Mouse (Mus musculus): Measurements from ENCODE around the gene Rapgef4.

The Rapgef4 gene

DNA sequence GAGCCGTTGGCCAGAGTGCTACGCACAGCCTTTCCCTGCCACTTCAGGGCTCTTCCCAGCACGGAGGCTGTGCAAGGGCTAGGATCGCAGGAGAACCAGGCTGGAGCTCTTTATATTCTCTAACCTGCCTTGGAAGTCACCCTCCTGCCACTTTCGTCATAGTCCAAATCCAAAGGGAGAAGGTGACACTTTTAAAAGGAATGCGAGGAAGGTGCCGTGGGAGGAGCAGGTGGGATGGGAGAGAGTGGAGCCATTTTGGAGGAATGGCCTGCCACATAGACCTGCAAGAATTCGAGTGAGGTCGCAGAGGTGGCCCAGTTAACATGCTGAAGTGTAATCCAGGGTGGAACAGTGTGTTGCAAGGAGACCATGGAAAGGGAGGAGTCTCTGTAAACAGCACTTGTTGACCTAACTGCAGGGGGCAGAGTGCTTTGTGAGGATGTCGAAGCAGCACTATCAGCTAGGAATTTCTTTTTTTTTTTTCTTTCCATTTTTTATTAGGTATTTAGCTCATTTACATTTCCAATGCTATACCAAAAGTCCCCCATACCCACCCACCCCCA lies 94.0 kb downstream of the Rapgef4 start:
- no peak for DNase-seq (ENCODE audit: low spot score)

DNA sequence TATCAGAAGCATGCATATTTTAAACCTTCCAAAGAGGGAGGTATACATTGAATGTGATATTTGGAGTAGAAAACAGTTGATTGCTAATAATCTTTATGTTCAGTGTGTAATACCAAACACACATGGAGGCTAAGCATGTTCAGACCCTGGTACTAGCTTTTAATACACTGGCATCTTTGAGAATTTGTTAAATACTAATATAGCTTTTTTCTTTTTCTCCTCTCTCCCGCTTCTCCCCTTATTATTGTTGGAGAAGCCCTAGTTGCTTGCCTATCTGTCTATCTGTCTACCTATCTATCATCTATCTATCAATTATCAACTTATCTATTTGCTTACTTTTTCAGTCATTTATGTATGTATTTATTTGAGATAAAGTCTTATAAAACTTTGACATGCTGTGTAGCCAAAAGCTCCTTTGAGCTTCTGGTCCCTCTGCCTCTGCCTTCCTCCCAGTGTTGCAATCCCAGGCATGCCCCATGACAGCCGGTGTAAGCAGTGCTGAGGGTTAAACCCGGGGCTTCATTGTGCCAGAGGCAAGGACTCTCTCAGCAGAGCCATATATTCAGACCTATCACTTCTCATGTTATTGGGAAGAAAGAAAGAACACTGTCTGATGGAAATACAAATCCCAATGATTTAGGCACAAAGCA lies 96.6 kb downstream of the Rapgef4 start:
- no peak for DNase-seq (ENCODE audit: low spot score)

DNA sequence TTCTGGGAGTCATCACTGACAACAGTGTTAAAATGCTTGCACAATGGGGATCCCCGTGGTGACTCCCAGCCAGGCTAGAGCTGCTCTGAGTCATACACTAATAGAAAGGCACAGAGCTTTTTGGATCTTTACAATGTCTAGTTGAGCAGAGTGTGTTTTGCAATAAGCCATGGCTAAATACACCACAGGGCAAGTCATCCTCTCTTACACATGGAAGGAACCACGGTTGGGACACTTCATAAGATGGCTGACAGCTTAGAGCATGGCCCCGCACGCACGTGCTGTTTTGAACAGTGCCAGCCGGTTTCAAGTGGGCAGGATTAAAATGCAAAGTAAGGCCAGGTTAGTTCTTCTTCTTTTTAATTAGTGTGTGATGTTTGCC lies 97.1 kb downstream of the Rapgef4 start:
- DNase-seq (ENCODE audit: low spot score): peak; percentile 22

DNA sequence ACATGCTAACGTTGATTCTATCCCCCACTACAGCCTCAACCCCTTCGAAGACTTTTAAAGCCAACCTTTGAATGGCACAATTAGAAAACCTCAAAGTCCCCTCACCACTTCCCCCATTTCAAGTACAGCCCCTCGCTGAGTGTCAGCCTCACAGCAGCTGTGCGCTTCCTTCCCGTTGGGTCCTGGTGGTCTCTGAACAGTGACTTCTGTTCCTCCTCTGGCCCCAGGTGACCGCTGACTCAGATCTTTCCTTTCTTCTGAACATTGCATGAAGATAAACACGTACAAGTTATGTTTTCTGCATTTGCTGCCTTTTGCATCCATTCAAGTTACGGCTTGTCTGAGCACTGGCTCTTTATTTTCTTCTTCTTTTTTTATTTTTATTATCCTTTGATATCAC lies 98.1 kb downstream of the Rapgef4 start:
- no peak for DNase-seq (ENCODE audit: low spot score)

DNA sequence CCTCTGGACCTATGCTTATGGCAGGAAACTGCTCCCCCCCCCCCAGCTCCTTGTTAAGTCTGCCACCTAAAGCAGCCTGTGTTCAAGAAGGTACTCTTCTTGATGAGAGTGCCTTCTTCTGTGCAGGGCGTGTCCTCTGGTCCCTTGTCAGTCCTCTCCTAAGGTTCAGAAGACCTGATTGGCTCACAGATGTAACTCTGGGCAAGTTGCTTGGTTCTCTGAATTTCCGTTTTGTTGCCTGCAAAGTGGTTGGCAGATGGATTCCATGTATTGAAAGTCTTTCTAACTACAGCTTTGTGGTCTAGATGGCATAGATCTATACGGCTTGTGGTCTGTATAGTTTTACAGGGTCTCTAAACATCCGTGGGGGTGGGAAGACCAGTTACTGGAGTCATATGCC lies 101.8 kb downstream of the Rapgef4 start:
- no peak for DNase-seq (ENCODE audit: low spot score)

DNA sequence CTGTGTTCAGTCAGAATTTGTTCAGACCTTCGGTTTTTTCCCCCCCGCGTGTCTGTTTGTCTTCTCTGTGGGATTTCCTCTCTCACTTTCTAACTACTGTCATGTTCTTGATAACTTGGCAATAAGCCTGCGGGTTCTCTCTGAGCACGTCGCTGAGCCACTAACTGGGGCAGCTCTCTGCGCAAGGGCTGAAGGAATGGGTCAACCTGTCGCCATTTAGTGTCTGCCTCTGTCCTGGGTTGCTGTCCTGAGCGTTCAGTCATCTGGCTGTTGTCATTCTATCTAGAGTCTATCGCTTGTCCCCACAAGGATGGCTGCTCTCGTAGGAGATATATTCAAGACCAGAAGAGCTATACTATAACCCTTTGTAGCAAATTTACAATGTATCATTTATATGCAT lies 107.8 kb downstream of the Rapgef4 start:
- no peak for DNase-seq (ENCODE audit: low spot score)

DNA sequence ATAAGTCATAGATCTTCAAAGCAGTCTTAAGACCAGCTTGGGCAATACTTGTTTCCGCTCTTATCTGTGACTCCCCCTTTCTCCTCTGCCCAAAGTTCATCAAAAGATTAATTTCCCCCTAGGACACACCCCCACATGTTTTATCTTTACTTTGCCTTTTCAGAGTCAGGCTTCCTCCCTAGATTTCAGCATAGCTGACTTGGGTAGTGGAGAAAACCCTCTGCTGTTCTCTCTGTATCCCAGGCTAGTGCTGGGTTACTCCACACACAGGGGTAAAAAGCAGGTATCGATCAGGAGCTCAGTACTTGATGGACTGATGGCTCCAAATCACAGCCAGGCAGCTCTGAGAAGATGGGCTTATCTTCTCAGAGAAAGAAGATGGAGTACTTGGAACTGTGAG lies 109.0 kb downstream of the Rapgef4 start:
- no peak for DNase-seq (ENCODE audit: low spot score)

DNA sequence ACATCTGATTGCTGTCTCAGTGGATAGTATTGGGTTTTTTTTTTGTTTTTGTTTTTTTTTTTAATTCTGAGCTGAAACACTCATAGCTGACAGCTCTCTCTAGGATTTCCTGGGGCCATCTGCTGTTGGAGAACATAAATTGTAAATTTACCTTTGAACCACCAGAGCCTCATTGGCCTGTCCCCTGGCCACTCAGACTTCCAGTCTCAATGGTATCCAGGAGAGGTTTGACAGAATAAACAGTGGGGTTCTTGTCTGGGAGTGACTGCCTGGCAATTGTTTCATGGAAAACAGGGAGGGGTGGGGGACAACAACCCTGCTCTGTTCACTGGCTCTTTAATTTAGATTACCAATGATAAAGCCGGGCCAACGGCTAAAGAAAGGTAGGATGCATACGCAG lies 111.0 kb downstream of the Rapgef4 start:
- no peak for DNase-seq (ENCODE audit: low spot score)

DNA sequence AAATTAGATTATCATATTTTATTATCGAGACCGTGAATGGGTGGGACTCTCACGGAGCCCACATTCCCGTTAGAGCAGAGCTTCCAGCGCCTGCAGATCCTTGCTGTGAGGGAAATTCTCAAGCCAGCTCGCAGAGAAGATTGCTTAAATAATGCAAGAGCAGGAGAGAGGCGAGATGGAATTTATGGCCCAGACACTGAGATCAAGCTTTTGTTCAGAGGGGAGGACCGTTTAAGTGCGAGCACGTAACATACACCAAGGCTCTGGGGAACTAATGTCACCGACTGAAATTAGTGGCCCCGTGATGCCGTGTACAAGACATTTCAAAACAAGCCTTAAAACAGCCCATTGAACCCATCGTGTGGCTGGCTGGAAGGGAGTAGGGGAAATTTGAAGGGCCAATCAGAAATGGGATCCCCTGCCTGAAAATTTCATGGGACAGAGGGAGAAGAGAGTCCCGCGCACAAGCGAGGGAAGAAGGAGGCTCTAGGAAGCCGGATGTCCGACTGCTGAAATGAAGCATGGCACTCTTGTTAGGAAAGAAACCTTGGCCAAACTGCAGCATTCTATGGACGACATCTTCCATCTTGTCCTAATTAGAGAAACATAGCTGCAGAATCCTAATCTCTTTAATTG lies 112.5 kb downstream of the Rapgef4 start:
- no peak for DNase-seq (ENCODE audit: low spot score)

DNA sequence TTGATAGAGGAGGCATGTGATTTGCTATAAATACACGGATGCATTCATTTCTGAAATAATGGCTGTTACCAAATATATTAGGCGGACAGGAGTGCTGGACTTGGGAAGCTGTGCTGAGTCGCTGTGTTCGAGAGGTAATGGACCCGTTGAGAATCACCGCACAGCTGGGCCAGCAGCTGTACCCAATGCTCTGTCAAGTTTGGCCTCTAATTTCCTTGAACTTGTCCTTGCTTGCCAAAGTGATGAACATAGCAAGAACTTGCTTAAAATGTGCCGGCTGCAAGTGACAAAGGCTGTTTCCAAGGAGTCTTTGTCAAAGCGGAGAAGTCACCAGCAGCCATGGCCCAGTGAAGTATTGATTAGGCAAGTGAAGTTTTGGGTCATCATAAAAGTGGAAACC lies 113.0 kb downstream of the Rapgef4 start:
- no peak for DNase-seq (ENCODE audit: low spot score)

DNA sequence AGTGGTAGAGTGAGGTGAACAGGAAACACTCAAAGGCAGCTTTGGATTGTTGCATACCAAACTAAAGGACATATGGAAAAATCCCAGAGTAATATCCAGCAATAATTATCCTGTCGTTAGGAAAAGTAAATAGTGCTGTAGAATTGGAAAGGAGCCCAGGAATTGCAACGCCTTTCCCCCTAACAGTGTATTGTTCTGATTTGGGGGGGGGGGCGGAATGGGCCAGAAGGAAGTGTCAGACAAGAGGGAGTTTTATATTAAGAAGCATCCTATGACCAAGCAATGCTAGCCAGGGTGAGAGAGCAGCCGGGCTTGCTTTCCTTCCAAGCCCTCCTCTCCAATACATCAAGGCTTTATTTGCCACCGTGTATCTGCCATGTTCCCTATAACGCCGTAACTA lies 113.4 kb downstream of the Rapgef4 start:
- DNase-seq (ENCODE audit: low spot score): no peak

DNA sequence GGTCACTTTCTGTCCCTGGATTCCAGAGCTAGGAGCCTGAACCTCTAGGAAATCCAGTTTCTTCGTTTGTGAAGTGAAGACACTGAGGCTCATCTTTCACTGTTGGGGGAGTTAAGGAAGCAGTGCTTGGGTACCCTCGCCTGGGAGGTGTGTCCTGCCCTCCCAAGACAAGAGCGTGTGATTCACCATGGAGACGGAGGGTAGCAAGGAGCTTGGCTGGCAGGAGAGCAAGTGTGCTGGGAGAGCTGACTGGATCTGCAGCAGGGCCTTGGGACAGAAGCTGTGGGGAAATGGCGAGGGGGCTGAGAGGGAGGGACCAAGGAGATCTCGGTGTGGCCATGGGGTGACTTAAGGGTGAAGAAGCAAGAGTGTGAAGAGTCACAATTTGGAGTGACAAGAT lies 114.0 kb downstream of the Rapgef4 start:
- no peak for DNase-seq (ENCODE audit: low spot score)

DNA sequence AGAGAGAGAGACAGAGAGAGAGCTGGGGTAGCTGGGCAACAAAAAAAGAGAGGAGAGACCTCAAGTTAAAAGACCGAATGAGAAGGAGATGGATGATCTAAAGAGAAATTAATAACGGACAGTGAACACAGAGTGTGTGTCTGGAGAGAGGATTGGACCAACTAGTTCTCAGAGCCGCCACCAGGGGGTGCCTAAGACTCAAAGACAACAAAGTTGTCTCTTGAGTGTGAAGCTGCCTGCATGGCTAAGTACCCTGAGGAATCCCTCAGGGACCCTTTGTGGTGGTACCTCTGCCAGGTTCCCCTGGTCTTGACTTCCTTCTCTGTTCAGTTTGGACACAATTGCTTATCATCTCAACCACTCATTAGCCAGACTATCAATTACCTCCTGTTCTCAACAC lies 115.3 kb downstream of the Rapgef4 start:
- DNase-seq (ENCODE audit: low spot score): peak; percentile 79

DNA sequence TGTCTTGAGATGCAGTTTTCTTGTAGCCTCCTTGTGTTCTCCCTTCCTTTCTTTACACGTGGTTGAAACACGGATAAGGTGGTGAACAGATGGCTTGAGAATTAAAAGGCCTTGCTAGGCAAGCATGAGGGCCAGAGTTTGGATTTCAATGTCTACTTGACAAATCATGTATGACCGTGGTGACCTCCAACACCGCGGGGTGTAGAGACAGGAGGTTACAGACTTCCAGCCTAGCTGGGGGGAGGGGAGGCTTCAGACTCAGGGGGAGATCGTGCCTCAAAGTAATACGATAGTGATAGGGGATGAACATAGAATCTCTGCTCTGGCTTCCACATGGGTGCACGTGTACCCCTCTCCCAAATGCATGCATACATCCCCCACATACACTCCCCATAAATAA lies 117.3 kb downstream of the Rapgef4 start:
- DNase-seq (ENCODE audit: low spot score): no peak

DNA sequence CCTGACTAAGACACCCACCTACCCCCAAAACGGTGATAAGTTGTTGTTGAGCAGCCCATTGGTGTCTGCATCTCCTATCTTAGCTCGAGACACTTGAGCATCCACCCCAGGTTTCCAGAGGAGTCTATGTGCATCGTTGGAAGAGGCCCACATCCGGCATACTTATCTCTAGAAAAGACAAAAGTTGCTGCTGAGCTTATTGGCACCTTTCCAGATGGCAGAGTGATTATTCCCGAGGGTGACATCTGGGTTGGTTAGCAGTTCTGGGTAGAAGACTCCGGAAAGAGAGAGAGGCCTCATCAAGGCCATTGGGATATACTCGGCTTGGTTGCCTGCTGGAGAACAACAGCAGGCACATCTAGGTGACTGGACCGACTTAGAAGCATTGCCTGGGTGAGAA lies 123.6 kb downstream of the Rapgef4 start:
- DNase-seq (ENCODE audit: low spot score): no peak

DNA sequence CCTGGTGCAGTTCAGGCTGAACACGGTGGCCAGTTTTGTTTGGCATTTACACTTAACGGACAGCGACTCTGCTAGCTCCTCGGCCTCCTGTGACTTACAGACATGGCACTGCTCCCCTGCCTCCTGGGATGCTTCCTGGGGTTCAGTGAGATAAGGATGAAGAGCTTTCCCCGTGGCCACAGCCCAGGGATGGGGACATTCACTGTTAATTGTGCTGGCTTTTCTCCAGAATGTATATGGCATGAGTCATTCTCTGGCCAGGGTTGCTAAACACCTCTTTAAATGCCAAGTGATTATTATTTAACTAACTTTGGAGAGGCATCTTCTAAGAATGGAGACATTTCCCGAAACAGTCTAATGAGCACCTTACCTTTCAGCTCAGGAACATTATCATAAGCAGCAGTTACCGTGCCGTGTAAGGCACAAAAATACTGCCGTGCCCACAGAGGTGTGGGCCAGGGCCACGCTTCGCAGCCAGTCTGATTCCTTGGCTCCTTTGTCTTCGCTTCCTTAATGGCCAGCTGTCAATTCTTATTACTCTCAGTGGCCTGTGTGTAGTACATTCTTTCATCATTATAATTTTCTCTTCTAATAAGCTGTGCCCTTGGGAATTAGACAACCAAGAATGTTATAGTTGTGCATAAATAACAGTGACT lies 126.6 kb downstream of the Rapgef4 start:
- no peak for DNase-seq (ENCODE audit: low spot score)

DNA sequence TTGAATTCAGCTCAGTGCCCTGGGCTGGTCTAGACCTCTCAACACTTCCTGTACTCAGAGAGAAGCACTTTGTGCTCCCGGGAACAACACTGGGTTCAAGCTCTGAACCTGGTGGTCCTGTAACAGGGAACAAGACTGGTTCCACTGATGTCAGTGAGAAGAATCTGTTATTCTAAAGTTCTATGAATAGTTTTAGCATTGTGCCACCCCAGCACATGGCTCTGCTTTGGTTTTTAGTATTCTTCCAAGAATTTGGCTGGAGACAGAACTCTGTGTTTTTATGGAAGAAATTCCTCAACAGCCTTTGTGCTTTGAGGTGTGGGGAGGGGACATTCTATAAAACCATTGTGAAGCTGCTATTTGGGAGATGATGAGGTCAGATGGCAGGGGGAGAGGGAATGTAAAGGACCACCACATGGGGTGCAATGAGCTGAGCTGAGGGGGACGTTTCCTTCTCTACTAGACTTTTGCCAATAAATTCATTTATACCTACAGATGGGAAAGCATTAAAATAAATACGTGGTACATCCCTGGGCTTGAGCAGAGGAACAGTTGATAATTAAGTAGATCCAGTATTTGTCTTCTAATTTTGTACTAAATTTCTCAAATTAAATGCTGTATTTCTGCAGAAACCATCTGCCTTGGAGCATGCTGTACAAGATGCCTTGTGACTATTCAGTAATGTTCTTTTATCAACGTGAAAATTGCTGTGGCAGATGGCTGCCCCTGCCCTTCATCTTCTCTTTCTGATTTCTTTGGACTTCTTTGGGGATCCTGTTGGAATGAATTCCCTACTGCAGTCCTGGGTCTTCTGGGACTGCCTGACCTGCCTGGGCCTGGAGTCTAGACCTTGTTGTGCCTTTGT lies 127.6 kb downstream of the Rapgef4 start:
- DNase-seq (ENCODE audit: low spot score): no peak

DNA sequence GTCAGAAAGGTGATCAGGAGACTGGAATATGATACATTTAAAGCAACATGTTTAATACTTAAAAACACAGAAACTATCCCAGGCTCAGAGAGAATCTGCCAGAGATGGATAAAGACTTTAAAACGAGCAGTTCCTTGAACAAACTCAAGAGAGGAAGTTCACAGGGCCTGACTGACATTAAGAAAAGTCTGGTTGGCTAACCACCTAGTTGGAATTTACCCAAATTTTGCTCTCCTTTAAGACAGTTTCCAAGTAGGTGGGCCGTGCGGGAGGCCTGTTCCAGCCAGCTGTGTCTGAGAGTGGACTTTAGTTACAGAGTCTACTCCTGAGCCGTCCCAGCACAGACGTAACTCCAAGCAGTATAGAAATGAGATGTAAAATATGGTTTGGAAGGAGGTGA lies 129.4 kb downstream of the Rapgef4 start:
- DNase-seq (ENCODE audit: low spot score): no peak

DNA sequence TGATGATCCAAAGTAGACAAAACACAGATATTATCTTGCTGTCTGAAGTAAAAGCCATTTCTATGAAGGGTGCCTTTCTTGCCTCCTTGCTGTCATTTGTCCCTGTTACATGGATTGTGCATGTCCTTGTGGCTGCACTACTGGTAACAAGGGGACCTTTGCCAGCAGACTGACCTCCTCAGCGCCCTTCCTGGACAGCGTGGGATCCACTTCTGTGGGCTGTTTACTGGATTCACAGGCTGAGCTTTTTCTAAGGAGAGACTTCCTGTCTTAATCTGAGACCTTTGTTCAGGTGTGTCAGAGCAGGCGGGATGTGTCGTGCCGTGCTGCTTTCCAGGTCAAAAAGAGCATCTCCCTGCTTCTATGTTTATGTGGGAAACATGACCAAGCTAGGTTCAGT lies 132.7 kb downstream of the Rapgef4 start:
- DNase-seq (ENCODE audit: low spot score): no peak

DNA sequence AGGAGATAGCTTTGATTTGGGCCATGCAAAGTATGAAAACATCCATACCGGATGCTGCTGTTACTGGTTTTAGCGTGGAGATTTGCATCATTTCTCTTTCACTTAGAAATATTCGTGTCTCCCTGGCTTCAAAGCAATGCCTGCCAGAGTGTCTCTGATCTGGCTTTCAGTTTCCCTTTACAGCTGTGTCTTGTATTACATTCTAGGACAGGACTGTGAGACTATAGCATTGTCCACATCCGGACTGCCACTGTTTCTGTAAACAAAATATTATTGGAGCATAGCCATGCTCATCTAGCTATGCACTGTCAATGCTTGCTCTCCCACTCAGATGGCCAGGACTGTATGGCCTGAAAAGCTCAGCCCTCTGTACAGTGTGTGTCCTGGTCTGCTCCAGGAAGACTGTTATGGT lies 133.1 kb downstream of the Rapgef4 start:
- DNase-seq (ENCODE audit: low spot score): no peak

DNA sequence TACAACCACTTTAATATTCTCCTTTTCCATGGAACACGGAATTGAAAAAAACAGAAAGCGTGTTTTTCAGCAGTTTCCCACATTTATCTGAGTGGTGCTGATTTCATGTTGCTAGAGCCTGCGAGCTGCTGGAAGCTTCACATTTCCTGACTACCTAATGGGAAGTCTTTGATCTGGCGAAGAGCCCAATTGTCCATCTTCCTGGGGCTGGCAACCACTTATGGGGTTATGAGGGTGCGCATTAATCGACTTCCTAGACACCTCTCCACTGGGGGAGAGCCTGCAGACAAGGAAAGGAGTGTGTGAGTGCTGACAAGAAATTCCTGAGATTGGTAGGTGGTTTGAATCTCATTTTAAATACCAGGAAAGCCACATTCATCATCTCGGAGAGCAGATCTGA lies 135.1 kb downstream of the Rapgef4 start:
- DNase-seq (ENCODE audit: low spot score): no peak

DNA sequence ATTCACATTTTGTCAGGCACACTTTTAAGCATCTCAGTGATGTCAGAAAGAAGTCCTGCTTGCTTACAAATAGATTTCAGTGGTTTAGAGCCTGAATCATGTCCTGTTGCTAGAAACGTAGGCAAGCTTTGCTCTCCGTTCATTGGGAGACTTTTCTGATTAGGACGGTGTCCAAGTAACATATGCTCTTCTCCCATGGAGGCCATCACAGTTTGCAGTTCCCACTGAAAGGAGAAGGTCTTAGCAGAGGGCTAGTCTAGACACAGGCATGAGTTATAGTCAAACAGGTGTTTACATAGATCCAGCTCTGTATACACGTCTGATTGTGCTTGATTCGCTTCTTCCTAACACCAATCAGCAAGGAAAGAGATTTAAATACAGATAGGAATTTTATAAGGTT lies 135.7 kb downstream of the Rapgef4 start:
- no peak for DNase-seq (ENCODE audit: low spot score)
